Mouse (Mus musculus) adrenal gland, adult 18-20 months (tissue): ENCODE data around the gene Gpr152. TPM values are rescaled to one million over a fixed set of nuclear protein-coding genes. Genes with fewer than 3 reads are reported as not detected.

Experiments used
- DNase-seq, 2 experiments: peaks; one replicate each; pipeline ENCODE4 v3.0.0; 2021 to 2022; ENCODE audit warnings: low spot score in 2 of 2
- total RNA-seq, 2 experiments: library from RNA; stranded (reverse); gene quantifications; 1 replicate in 1 of 2; 2 replicates in 1 of 2; pipeline ENCODE4 v1.2.3; 2021

The Gpr152 gene
- total RNA-seq, 2 experiments from 2014 or later = not detected

GRCm38 (mm10) chr19:4149764-4150461 lies 10.3 kb downstream of the Gpr152 start:
- no peak for DNase-seq

DNA sequence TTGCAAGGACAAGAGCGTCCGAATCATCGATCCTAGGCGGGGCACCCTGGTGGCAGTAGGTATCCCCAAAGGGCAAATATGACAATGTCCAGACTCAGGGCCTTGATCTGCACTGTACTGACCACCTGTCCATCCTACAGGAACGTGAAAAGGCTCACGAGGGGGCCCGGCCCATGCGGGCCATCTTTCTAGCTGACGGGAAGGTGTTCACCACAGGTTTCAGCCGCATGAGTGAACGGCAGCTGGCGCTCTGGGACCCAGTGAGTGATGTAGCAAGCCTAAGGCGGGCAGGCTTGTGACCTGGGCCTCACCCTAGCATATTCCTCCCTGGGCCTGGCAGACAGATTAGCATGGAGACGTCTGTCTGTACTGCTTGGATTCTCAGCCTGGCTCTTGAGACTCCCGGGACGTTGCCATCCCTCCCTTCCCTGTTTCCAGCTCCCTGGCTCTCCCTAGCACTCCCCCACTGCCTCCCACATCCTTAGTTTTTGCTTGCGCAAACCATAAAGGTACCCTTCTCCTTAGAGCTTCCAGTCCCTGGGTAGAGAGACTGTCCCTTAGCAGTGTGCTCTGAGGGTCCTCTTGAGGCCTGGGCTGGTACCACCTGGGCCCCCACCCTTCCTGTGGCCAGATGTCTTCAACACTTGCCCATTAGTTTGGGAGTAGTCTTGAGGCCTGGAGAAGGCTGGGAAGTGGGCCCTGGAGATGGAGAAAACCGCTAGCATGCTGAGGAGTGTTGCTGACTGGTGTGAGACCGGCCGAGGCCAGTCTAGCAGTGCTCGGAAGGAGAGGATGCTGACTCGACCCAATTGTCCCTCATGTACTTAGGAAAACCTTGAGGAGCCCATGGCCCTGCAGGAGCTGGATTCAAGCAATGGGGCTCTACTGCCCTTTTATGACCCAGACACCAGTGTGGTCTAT lies 11.2 kb downstream of the Gpr152 start:
- no peak for DNase-seq

DNA sequence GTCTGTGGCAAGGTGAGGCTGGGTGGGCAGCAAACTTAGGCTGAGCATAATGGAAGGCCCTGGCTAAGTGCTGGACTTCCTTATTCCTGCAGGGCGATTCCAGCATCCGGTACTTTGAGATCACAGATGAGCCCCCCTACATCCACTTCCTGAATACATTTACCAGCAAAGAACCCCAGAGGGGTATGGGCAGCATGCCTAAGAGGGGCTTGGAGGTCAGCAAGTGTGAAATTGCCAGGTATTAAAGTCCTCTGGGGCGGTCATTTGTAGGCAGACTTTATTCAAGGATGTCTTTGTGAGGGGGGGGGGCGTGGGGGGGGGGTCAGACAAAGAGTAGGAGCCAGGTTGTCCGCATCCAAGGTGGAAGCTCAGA lies 11.9 kb downstream of the Gpr152 start:
- DNase-seq = no peak

DNA sequence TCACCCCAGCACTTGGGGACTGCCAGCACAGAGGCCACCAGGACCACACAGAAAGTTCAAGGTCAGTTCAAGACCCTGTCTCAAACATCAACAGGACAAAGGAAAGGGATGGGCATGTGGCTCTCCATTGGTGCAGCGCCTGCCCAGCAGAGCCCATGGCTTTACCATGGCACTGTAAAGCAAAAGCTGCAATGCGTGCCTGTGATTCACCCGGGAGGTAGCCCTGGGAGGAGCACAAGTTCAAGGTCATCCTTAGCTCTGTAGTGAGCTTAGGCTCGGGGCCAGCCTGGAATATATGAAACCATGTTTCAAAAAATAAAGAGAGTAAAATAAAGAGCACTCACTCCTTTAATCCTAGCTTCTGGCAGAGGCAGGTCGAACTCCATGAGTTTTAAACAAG lies 12.3 kb downstream of the Gpr152 start:
- DNase-seq = no peak

DNA sequence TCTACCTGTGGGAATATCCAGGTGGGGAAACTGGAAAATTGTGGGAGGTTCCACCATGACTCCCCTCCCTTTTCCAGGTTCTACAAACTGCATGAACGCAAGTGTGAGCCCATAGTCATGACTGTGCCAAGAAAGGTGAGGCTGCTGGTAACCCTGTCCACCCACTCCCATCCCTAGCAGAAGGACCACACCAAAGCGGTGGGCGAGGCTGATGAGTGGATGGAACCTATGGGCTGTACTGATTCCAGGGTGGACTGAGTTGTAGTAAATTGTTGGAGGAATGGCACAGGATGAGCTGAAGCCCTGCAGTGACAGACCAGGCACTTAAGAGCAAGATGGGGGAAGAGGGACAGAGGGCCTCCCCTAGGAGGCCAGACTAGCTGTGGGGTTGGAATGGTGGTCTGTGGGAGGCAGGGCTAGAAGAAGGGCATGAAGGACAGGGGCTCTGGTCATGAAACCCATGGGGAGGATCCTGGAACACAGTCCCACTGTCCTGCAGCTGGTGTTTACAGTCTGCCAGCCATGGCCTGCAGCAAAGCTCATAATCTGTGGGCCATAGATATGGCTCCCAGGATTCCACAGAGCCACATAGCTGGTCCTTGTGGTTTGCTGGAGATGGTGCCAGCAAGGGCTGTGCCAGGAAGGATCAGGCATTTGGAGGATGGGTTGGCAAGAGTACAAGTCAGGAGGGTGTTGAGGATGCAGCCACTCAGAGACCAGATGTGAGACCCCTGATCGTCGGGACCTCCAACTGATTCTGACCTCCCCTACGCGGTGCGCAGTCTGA lies 13.1 kb downstream of the Gpr152 start:
- DNase-seq = no peak

DNA sequence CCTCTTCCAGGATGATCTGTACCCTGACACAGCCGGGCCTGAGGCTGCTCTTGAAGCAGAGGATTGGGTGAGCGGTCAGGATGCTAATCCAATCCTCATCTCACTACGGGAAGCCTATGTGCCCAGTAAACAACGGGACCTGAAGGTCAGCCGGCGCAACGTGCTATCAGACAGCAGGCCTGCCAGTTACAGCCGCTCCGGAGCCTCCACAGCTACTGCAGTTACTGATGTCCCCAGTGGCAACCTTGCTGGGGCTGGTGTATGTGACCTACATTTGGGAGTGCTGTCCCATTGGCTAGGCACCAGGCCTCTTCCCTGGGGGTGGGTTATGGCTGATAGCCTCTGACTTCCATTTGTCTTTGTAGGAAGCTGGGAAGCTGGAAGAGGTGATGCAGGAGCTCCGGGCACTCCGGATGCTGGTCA lies 13.7 kb downstream of the Gpr152 start, which contains the start of gene Ptprcap:
Gene Ptprcap, plus strand, starts transcription at position 373 of the 423 bp plus-strand sequence.
- no peak for DNase-seq

DNA sequence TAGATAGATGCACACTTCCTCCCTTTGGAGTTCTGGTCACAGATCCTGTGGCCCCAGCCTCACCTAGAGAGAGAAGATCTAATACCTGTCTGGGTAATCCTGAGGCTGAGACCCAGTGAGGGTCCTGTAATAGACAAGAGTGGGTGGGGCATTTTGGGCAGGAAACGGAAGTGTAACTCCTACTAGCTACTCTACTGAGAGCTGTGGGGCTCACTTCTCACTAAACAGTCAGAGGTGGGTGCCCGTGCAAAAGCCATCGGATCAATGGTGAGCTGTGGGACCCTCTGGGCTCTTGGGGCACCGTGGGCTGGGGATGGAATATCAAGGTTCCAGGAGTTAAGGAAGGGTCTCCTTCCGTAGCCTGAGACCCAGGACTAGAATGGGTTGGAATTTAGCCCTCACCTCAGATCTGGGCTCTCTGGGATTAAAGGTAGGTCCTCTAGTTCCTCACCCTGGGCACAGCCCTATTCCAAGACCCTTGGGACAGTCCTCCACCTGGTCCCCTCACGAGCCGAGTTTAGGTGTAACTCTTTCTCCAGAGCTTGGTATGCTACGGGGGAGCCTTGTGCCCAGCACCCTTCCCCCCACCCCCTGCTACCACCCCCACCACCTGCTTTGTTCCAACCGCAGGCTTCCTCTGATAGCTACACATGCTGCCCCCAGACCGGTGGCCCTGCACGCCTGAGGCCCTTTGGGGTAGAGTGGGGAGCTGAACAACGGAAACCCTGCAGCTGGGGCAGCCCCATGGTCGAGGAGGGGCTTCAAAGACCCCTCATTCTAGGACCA lies 15.0 kb downstream of the Gpr152 start:
- no peak for DNase-seq

- no peak for DNase-seq
These were observed 15.9 kb downstream of the Gpr152 start for GRCm38 (mm10) chr19:4155223-4156072.

DNA sequence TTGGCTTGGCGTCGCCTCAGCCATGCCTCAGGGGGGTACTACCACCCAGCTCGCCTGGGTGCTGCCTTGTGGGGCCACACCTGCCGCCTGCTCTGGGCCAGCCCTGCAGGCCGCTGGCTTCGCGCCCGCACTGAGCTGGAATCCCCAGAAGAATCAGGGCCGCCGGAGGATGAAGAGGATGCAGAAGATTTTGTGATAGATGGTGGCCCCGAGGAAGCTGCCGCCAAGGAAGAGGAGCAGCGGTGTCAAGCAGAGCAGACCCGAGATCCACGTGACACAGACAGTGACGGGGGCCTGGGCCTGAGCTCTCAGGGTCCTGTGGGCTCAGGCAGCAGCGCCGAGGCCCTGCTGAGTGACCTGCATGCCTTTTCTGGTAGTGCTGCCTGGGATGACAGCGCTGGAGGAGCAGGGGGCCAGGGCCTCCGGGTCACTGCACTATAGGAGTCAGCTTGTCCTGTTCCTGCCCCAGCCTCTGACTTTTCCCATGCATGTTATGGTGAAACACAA lies 16.5 kb downstream of the Gpr152 start:
- DNase-seq = no peak

DNA sequence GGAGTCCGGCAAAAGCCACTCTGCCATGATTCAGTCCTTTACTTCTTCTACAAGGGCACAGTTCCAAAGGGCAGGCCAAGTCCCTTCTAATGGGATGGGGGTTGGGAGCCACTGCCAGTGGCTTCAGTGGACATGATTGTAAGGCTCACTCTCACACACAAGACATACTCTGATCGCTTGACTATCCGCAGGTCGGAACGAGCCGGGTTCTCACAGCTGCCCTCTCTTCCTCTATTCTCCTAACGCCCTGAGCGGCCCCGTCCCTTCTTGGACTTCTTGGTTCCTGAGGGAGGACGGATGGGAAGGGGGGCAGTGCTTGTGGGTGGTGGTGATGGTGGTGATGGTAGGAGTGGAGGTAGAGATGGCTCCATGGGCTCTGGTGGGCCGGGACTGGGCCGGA lies 17.2 kb downstream of the Gpr152 start:
- no peak for DNase-seq

DNA sequence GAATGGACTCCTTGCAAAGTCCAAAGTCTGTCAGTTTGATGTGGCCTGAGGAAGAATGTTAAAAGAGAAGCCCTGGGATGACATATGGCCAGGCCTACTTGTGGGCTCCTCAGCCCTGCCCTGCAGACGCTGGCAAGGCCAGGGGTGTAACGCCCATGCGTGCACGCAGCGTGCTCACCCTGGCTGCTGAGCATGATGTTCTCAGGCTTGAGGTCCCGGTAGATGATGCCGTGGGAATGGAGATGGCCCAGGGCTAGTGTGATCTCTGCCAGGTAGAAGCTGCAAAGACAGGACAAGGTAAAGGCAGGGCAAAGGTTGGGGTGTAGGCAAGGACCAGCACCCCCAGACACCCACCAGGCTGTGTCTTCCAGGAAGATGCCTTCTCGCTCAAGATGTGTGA lies 19.5 kb downstream of the Gpr152 start:
- DNase-seq = no peak

GRCm38 (mm10) chr19:4162646-4163542 lies 23.3 kb downstream of the Gpr152 start, which contains the start of gene Rps6kb2:
Gene Rps6kb2, minus strand, starts transcription at chr19:4163354.
- peak; percentile 94 to 96 for DNase-seq

- DNase-seq = no peak
These were observed 23.9 kb downstream of the Gpr152 start for GRCm38 (mm10) chr19:4163543-4163887.

DNA sequence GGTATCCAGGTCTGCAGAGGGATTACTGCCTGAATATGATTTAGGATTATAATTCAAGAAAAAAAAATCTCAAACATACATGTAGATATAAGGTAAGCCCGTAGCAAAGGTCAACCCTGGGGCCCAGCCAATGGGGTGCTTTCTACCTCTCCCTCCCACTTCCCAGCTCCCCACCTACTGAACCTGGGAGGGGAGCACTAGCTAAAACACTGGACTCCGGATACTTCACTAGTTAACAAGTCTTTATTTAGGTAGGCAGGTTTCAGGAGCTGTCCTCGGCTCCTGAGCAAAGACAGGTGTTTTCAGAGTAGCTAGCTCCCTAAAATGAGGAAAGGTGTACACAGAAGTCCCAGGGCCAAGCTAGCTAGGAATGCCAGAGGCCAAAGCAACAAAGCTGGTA lies 24.5 kb downstream of the Gpr152 start:
- DNase-seq = no peak

- DNase-seq = peak in 1 of 2 experiments; percentile 38
These were observed 25.1 kb downstream of the Gpr152 start for GRCm38 (mm10) chr19:4164721-4165120.

- no peak for DNase-seq
These were observed 27.3 kb downstream of the Gpr152 start for GRCm38 (mm10) chr19:4166678-4167476.

DNA sequence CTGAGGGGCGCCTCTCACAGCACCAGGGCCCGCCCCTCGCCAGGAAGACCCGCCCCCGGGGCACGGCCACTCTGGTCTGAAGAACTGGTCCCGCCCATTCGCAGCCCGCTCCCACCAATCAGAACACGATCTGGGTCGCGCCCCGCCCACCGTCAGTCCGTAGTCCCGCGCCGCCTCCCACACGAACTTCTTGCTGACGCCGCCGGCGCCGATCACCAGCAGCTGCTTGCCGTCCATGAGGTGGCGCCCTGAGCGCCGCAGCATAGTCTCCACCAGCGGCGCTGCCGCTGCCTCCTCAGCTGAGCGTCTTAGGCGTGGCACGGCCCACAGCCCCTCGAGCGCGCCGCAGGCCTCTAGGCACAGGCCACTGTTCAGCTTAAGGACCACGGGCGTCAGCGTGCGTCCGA lies 29.8 kb downstream of the Gpr152 start:
- DNase-seq = peak; percentile 99

GRCm38 (mm10) chr19:4169810-4170209 lies 30.2 kb downstream of the Gpr152 start:
- DNase-seq = no peak
